Mouse (Mus musculus) heart, embryonic 12.5 days (tissue): ENCODE results near the gene Sh3bp2. TPM values are rescaled to one million over a fixed set of nuclear protein-coding genes. Genes with fewer than 3 reads are reported as not detected.

Experiments used
- microRNA-seq: library from miRNA; unstranded; fragments of <30 nt; microRNA quantifications from one replicate; pipeline ENCODE4, GENCODE M21; 2017
- polyA plus RNA-seq: library from polyadenylated mRNA; unstranded; fragments of >200 nt; fragmentation: Nextera tagmentation; extraction: Ambion mirVana; gene quantifications from 2 replicates; pipeline ENCODE4 v1.2.1, GENCODE M21; 2016

Gene Sh3bp2
- polyA plus RNA-seq, 1 experiment from 2014 or later = 3.0 TPM

Small RNA genes lying within 50 kb of the gene (microRNA-seq; reads per million reads assigned to microRNA genes)
- 1.4 reads per million for gene Mir7036b

Other genes starting within 250 kb of the Sh3bp2 start
- 0.28 and 0.37 TPM in 2 replicates for gene Zfyve28, start 237.4 kb upstream of the Sh3bp2 start, polyA plus RNA-seq
- 0.08 TPM in 1 of 2 replicates, not detected in the other for gene Cfap99, start 237.2 kb upstream of the Sh3bp2 start, polyA plus RNA-seq
- gene Rnf4, start 189.5 kb upstream of the Sh3bp2 start, polyA plus RNA-seq = 125 and 130 TPM in 2 replicates
- gene Fam193a, start 155.9 kb upstream of the Sh3bp2 start, polyA plus RNA-seq = 7.8 and 8.5 TPM in 2 replicates
- gene Tnip2, start 11.8 kb upstream of the Sh3bp2 start, polyA plus RNA-seq = 15.8 and 19.5 TPM in 2 replicates
- 188 and 189 TPM in 2 replicates for gene Add1, start 47.8 kb downstream of the Sh3bp2 start, polyA plus RNA-seq
- gene Mfsd10, start 111.4 kb downstream of the Sh3bp2 start, polyA plus RNA-seq = 72.2 and 76.5 TPM in 2 replicates
- gene Nop14, start 134.3 kb downstream of the Sh3bp2 start, polyA plus RNA-seq = 19.2 and 19.9 TPM in 2 replicates
- 2.7 and 3.6 TPM in 2 replicates for gene Grk4, start 134.5 kb downstream of the Sh3bp2 start, polyA plus RNA-seq
- 11.3 and 11.9 TPM in 2 replicates for gene Htt, start 235.9 kb downstream of the Sh3bp2 start, polyA plus RNA-seq